Mouse (Mus musculus) adrenal gland, postnatal 0 days (tissue): Measurements from ENCODE around the gene Kcnk18. TPM values are rescaled to one million over a fixed set of nuclear protein-coding genes. Genes with fewer than 3 reads are reported as not detected.

Experiments used
- polyA plus RNA-seq: library from polyadenylated mRNA; unstranded; fragments of >200 nt; fragmentation: Nextera tagmentation; extraction: Ambion mirVana; gene quantifications from 2 replicates; pipeline ENCODE4 v1.2.1, GENCODE M21; 2015

Kcnk18 gene
- polyA plus RNA-seq = not detected in 2 replicates

GRCm38 (mm10) chr19:59218991-59219390 is at the start of gene Kcnk18:
Gene Kcnk18 (plus strand): TSS chr19:59219214.

GRCm38 (mm10) chr19:59169936-59170765 is 48.9 kb upstream of the Kcnk18 start, which contains the start of gene Vax1:
Gene Vax1 (minus strand): TSS chr19:59170056.

GRCm38 (mm10) chr19:59260718-59261442 is 41.9 kb downstream of the Kcnk18 start, which contains the start of gene Slc18a2:
Gene Slc18a2 (plus strand): TSS chr19:59260896.

Other genes with a start within 250 kb of the Kcnk18 start
- 3.3 and 6.1 TPM in 2 replicates for gene Shtn1, start 143.1 kb upstream of the Kcnk18 start, polyA plus RNA-seq
- gene Vax1, start 49.2 kb upstream of the Kcnk18 start, polyA plus RNA-seq = not detected in 2 replicates
- gene Slc18a2, start 41.7 kb downstream of the Kcnk18 start, polyA plus RNA-seq = 37.1 and 74.7 TPM in 2 replicates
- gene Rps12-ps3, start 103.1 kb downstream of the Kcnk18 start, polyA plus RNA-seq = 7.6 and 26.5 TPM in 2 replicates
- 6.7 and 7.8 TPM in 2 replicates for gene Pdzd8, start 126.6 kb downstream of the Kcnk18 start, polyA plus RNA-seq
- gene Emx2, start 239.2 kb downstream of the Kcnk18 start, polyA plus RNA-seq = 0.24 and 2.9 TPM in 2 replicates